Mouse (Mus musculus) liver, postnatal 0 days (tissue): ENCODE results near the gene Klhl10.

Experiments used
- CTCF ChIP-seq: sonication (generic); IDR thresholded peaks from 2 replicates; pipeline ENCODE4 v1.5.1; 2016; ENCODE audit warnings: antibody characterized with exemption, low read depth
- EP300 ChIP-seq: IDR thresholded peaks from 2 replicates; pipeline ENCODE4 v1.6.1; 2016; ENCODE audit warnings: antibody characterized with exemption, low read depth, mild to moderate bottlenecking

DNA sequence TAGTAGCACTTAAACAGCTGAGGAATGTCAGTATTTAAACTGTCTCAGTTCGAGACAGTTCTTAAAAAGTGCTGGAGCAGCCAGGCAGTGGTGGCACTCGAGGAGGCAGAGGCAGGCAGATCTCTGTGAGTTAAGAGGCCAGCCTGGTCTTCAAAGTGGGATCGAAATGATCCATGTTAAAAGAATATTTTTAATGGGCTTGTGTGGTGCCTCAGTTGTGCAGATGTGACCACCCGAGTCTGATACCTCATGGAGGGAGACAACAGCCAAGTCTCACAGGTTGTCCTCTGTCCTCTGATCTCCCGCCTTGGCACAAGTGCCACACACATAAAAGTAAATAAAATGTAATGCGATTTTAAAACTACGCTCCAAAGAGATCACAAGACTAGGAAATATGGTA is 43.2 kb upstream of the Klhl10 start:
- TF ChIP-seq EP300 = no peak
- TF ChIP-seq CTCF = no peak
